Mouse (Mus musculus): ENCODE measurements around the gene Eng.

- TF ChIP-seq CTCF (conservative IDR thresholded peaks at IDR 0.05; ENCODE audit: insufficient read depth, insufficient read length, low read depth, low read length) (peak; percentile 28), POLR2A (IDR thresholded peaks at IDR 0.05; ENCODE audit: low read depth, low read length) (no peak)
Measured at GRCm38 (mm10) chr2:32676821-32677220, 30.4 kb downstream of the Eng start.

Data from kidney, adult 2 months (tissue).